In genomic region chr19:53816242-53816641, GRCm38 (mm10) we compare ENCODE assay signal across 23 mouse cellular contexts.
DNase-seq lines count a peak whose midpoint lies in the region; ATAC-seq and TF ChIP-seq lines count a peak whose summit lies in the region.
"Had no signal": no experiment of that assay in that cellular context is flagged by ENCODE, and none has a peak within 500 bp of the region (broad histone marks: within the 10 kb centered on the region; RNA-seq: fewer than 3 reads in every experiment).

No protein-coding gene starts in this region.

- H3K4me3 ChIP-seq in heart, adult 2 months: no peak overlapping the region
- no peak overlapping the region for H3K4me3 ChIP-seq in heart, postnatal 0 days (ENCODE audit: low read depth, low read length)
- no peak overlapping the region for H3K4me3 ChIP-seq in heart, embryonic 11.5 days (ENCODE audit: low read depth, low read length)
- H3K4me3 ChIP-seq in liver, embryonic 11.5 days (ENCODE audit: low read depth, low read length): no peak overlapping the region
- H3K4me3 ChIP-seq in liver, postnatal 0 days (ENCODE audit: low read depth, low read length): no peak overlapping the region
- no peak overlapping the region for H3K4me3 ChIP-seq in limb, embryonic 14.5 days (replicated peaks; ENCODE audit: low read length)
- H3K4me3 ChIP-seq: forebrain, embryonic 15.5 days; midbrain, embryonic 13.5 days had no signal

- no peaks in the 10 kb centered on the region for H3K9me3 ChIP-seq in heart, postnatal 0 days (replicated peaks; ENCODE audit: control insufficient read depth, low read length)
- H3K9me3 ChIP-seq in heart, embryonic 11.5 days (replicated peaks; ENCODE audit: control insufficient read depth, low read length): no peaks in the 10 kb centered on the region
- no peaks in the 10 kb centered on the region for H3K9me3 ChIP-seq in liver, embryonic 11.5 days (ENCODE audit: control insufficient read depth, low read length)
- H3K9me3 ChIP-seq in liver, postnatal 0 days (ENCODE audit: low read length): no peaks in the 10 kb centered on the region
- no peaks in the 10 kb centered on the region for H3K9me3 ChIP-seq in limb, embryonic 14.5 days (ENCODE audit: control insufficient read depth, low read length)
- H3K9me3 ChIP-seq: forebrain, embryonic 15.5 days; midbrain, embryonic 13.5 days had no signal

- WGBS in heart, adult 2 months: 43% methylated on average over 11 of the region's 11 CpGs
- 55% methylated on average over 11 of the region's 11 CpGs for WGBS in heart, postnatal 0 days
- 76% methylated on average over 11 of the region's 11 CpGs for WGBS in heart, embryonic 11.5 days (ENCODE audit: insufficient replicate concordance)
- WGBS in liver, embryonic 11.5 days: 80% methylated on average over 11 of the region's 11 CpGs
- WGBS in liver, postnatal 0 days (ENCODE audit: insufficient replicate concordance): 65% methylated on average over 11 of the region's 11 CpGs
- WGBS in limb, embryonic 14.5 days: 53% methylated on average over 11 of the region's 11 CpGs

- no peak for TF ChIP-seq EP300 in heart, adult 2 months (IDR thresholded peaks at IDR 0.05; ENCODE audit: insufficient read depth, low read depth, low read length)
- no peak for TF ChIP-seq EP300 in heart, postnatal 0 days (IDR thresholded peaks at IDR 0.05; ENCODE audit: low read depth)
- TF ChIP-seq EP300 in liver, postnatal 0 days (IDR thresholded peaks at IDR 0.05; ENCODE audit: low read depth): no peak

- intact Hi-C loops in heart, adult 2 months (cut with DNase I): no loop called here
- intact Hi-C loops in heart, postnatal 14 days (cut with DNase I): no loop called here

- H3K4me1 ChIP-seq in heart, adult 2 months (ENCODE audit: control insufficient read depth, insufficient read depth, low read length): peaks cover 10% of the 10 kb centered on the region
- H3K4me1 ChIP-seq in heart, postnatal 0 days (ENCODE audit: control insufficient read depth, insufficient read depth): peaks cover 16% of the 10 kb centered on the region
- H3K4me1 ChIP-seq in heart, embryonic 11.5 days (ENCODE audit: control insufficient read depth, insufficient read depth, low read length): peaks cover 34% of the 10 kb centered on the region; the same call in 1 of the 2 replicates
- peaks cover 35% of the 10 kb centered on the region for H3K4me1 ChIP-seq in liver, embryonic 11.5 days (replicated peaks; ENCODE audit: control insufficient read depth, insufficient read depth, low read length)
- H3K4me1 ChIP-seq in liver, postnatal 0 days (ENCODE audit: insufficient read depth): peaks cover 9% of the 10 kb centered on the region; the same call in 1 of the 2 replicates
- 0 out of 2 replicates have a peak, but pooled peaks cover 5% of the 10 kb centered on the region for H3K4me1 ChIP-seq in limb, embryonic 14.5 days (ENCODE audit: control insufficient read depth, insufficient read depth, low read length)

- no peak; the same call in 1 of the 2 replicates for ATAC-seq in heart, postnatal 0 days (ENCODE audit: insufficient read depth, low read depth)
- no peak for ATAC-seq in heart, embryonic 11.5 days (replicated peaks; ENCODE audit: insufficient number of reproducible peaks, low FRiP score, low TSS enrichment)
- ATAC-seq in liver, embryonic 11.5 days (replicated peaks; ENCODE audit: low FRiP score): no peak
- no peak for ATAC-seq in liver, postnatal 0 days
- no peak for ATAC-seq in limb, embryonic 14.5 days (ENCODE audit: low FRiP score, low read depth)
- ATAC-seq: forebrain, embryonic 15.5 days; inflammation-experienced regulatory T-cells, adult 6 months; lung, postnatal 0 days; midbrain, embryonic 13.5 days; Patski had no signal

- H3K9ac ChIP-seq in heart, adult 2 months (ENCODE audit: low read depth, low read length): no peak overlapping the region
- no peak overlapping the region for H3K9ac ChIP-seq in heart, postnatal 0 days (replicated peaks; ENCODE audit: low read depth, low read length)
- H3K9ac ChIP-seq in heart, embryonic 11.5 days (ENCODE audit: low read depth, low read length): no peak overlapping the region
- H3K9ac ChIP-seq in liver, embryonic 11.5 days (ENCODE audit: low read depth, low read length): no peak overlapping the region
- H3K9ac ChIP-seq in liver, postnatal 0 days (replicated peaks): no peak overlapping the region
- H3K9ac ChIP-seq in limb, embryonic 14.5 days (ENCODE audit: low read depth, low read length, severe bottlenecking): no peak overlapping the region
- H3K9ac ChIP-seq: forebrain, embryonic 15.5 days; hindbrain, embryonic 14.5 days; midbrain, embryonic 13.5 days had no signal

- peaks cover 10% of the 10 kb centered on the region; the same call in 1 of the 2 replicates for H3K36me3 ChIP-seq in heart, adult 2 months (ENCODE audit: control insufficient read depth, insufficient read depth, low read length)
- H3K36me3 ChIP-seq in heart, postnatal 0 days (replicated peaks; ENCODE audit: control insufficient read depth, insufficient read depth, low read length): peaks cover 72% of the 10 kb centered on the region
- H3K36me3 ChIP-seq in heart, embryonic 11.5 days (ENCODE audit: control insufficient read depth, insufficient read depth, low read length): peaks cover 6% of the 10 kb centered on the region; the same call in 1 of the 2 replicates
- 0 out of 2 replicates have a peak, but pooled peaks cover 2% of the 10 kb centered on the region for H3K36me3 ChIP-seq in liver, embryonic 11.5 days (ENCODE audit: control insufficient read depth, insufficient read depth, low read length)
- no peaks in the 10 kb centered on the region for H3K36me3 ChIP-seq in liver, postnatal 0 days (replicated peaks; ENCODE audit: insufficient read depth, low read length)
- H3K36me3 ChIP-seq in limb, embryonic 14.5 days (ENCODE audit: control insufficient read depth, insufficient read depth, low read length): no peaks in the 10 kb centered on the region
- H3K36me3 ChIP-seq: forebrain, embryonic 15.5 days; midbrain, embryonic 13.5 days had no signal

- 0 out of 2 replicates have a peak, but pooled peaks cover 1% of the 10 kb centered on the region for H3K79me2 ChIP-seq in heart, adult 2 months (replicated peaks; ENCODE audit: control insufficient read depth, insufficient read depth, low read length)

- no peak for TF ChIP-seq CTCF in heart, adult 2 months (IDR thresholded peaks at IDR 0.05)
- TF ChIP-seq CTCF in heart, postnatal 0 days (IDR thresholded peaks at IDR 0.05; ENCODE audit: low read depth): no peak
- no peak for TF ChIP-seq CTCF in liver, postnatal 0 days (IDR thresholded peaks at IDR 0.05; ENCODE audit: low read depth)

- H3K27ac ChIP-seq in heart, adult 2 months: peak overlapping the region; percentile 31; the same call in 1 of the 2 replicates
- H3K27ac ChIP-seq in heart, postnatal 0 days (ENCODE audit: low read depth): peak overlapping the region; percentile 55
- H3K27ac ChIP-seq in heart, embryonic 11.5 days (ENCODE audit: low read depth, low read length): no peak overlapping the region; the same call in 1 of the 2 replicates
- H3K27ac ChIP-seq in liver, embryonic 11.5 days (ENCODE audit: low read depth, low read length): peak overlapping the region; percentile 5; the same call in 1 of the 2 replicates
- no peak overlapping the region for H3K27ac ChIP-seq in liver, postnatal 0 days (ENCODE audit: low read depth)
- peak overlapping the region; percentile 9 for H3K27ac ChIP-seq in limb, embryonic 14.5 days (replicated peaks; ENCODE audit: low read depth, low read length)
- H3K27ac ChIP-seq: forebrain, embryonic 15.5 days; hindbrain, embryonic 14.5 days; macrophage; midbrain, embryonic 13.5 days; stomach, postnatal 0 days had no signal

- DNase-seq in heart, adult 2 months: no peak
- no peak for DNase-seq in heart, postnatal 14 days
- no peak for DNase-seq in heart, postnatal 0 days (ENCODE audit: low spot score)
- DNase-seq in liver, embryonic 11.5 days (ENCODE audit: low spot score): no peak
- no peak for DNase-seq in liver, postnatal 0 days
- DNase-seq in limb, embryonic 14.5 days (ENCODE audit: low spot score): no peak
- DNase-seq in layer of hippocampus, adult 11-12 months (ENCODE audit: low spot score): no peak
- DNase-seq: adrenal gland, postnatal 36 days; cerebellum, adult 9-10 months; gastrocnemius, postnatal 25 days; kidney, adult 8-10 months; left cerebral cortex, postnatal 4 days; thymus, adult 2 months; thymus, postnatal 4 days had no signal

- H3K27me3 ChIP-seq in heart, adult 2 months (ENCODE audit: control insufficient read depth, insufficient read depth, low read length): no peaks in the 10 kb centered on the region
- H3K27me3 ChIP-seq in heart, postnatal 0 days (ENCODE audit: control insufficient read depth, insufficient read depth, low read length): no peaks in the 10 kb centered on the region
- no peaks in the 10 kb centered on the region for H3K27me3 ChIP-seq in heart, embryonic 11.5 days (ENCODE audit: control insufficient read depth, insufficient read depth, low read length)
- no peaks in the 10 kb centered on the region for H3K27me3 ChIP-seq in liver, embryonic 11.5 days (replicated peaks; ENCODE audit: control insufficient read depth, insufficient read depth, low read length)
- no peaks in the 10 kb centered on the region for H3K27me3 ChIP-seq in liver, postnatal 0 days (ENCODE audit: insufficient read depth, low read length)
- H3K27me3 ChIP-seq in limb, embryonic 14.5 days (ENCODE audit: control insufficient read depth, insufficient read depth, low read length): no peaks in the 10 kb centered on the region
- H3K27me3 ChIP-seq: forebrain, embryonic 15.5 days; midbrain, embryonic 13.5 days; Patski had no signal

- H3K4me2 ChIP-seq in heart, postnatal 0 days (ENCODE audit: low read depth, low read length): no peak overlapping the region
- no peak overlapping the region for H3K4me2 ChIP-seq in heart, embryonic 11.5 days
- H3K4me2 ChIP-seq in liver, embryonic 11.5 days: no peak overlapping the region
- H3K4me2 ChIP-seq in liver, postnatal 0 days (ENCODE audit: low read depth, low read length): no peak overlapping the region
- H3K4me2 ChIP-seq in limb, embryonic 14.5 days (replicated peaks; ENCODE audit: low read depth, low read length, severe bottlenecking): no peak overlapping the region
- H3K4me2 ChIP-seq: forebrain, embryonic 15.5 days; hindbrain, embryonic 14.5 days; midbrain, embryonic 13.5 days had no signal

- TF ChIP-seq POLR2A in heart, adult 2 months (IDR thresholded peaks at IDR 0.05; ENCODE audit: insufficient read depth, low read depth, low read length): no peak
- no peak for TF ChIP-seq POLR2A in limb, embryonic 14.5 days (IDR thresholded peaks at IDR 0.05; ENCODE audit: borderline replicate concordance, extremely low read depth, insufficient read depth, insufficient read length)

Comparison
In these comparisons a context has a peak if more than half of its experiments do, and no peak if none do; other contexts are left out.
1. H3K27ac ChIP-seq: peak in heart, adult 2 months (single experiment), heart, postnatal 0 days (single experiment), liver, embryonic 11.5 days (single experiment) and limb, embryonic 14.5 days (single experiment); none in heart, embryonic 11.5 days (single experiment) and liver, postnatal 0 days (single experiment).